Mouse (Mus musculus) intestine, embryonic 16.5 days (tissue): ENCODE data around the gene Prkg1. TPM values are rescaled to one million over a fixed set of nuclear protein-coding genes. Genes with fewer than 3 reads are reported as not detected.
A peak's percentile ranks its signal among the peaks of the same experiment; 100 is the strongest.

Experiments used
- ATAC-seq: fragments of 200-750 bp; cut with Nextera tagmentation; 2 replicates; pipeline ENCODE4 v1.8.0; 2017; ENCODE audit warnings: moderate TSS enrichment, moderate library complexity
- H3K27ac ChIP-seq: fragments of 300-500 bp; sonication (generic); 2 replicates; pipeline ENCODE4 v1.5.1; 2014; ENCODE audit warnings: mild to moderate bottlenecking, low read length
- H3K27me3 ChIP-seq: fragments of 300-500 bp; sonication (generic); replicated peaks from 2 replicates; pipeline ENCODE4 v1.6.1; 2014; ENCODE audit warnings: low read length, control low read depth, mixed read lengths; ENCODE audit not compliant: control insufficient read depth, insufficient read depth
- H3K36me3 ChIP-seq: fragments of 300-500 bp; sonication (generic); 2 replicates; pipeline ENCODE4 v1.6.1; 2014; ENCODE audit warnings: low read length, control low read depth; ENCODE audit not compliant: control insufficient read depth, insufficient read depth
- H3K4me1 ChIP-seq: fragments of 300-500 bp; sonication (generic); 2 replicates; pipeline ENCODE4 v1.6.1; 2014; ENCODE audit warnings: low read length, control low read depth, mixed read lengths; ENCODE audit not compliant: control insufficient read depth, insufficient read depth
- H3K4me2 ChIP-seq: fragments of 300-500 bp; sonication (generic); 2 replicates; pipeline ENCODE4 v1.6.1; 2014; ENCODE audit warnings: low read depth, low read length, control low read depth
- H3K4me3 ChIP-seq: fragments of 300-500 bp; sonication (generic); 2 replicates; pipeline ENCODE4 v1.5.1; 2014; ENCODE audit warnings: mild to moderate bottlenecking, low read length
- H3K9ac ChIP-seq: fragments of 300-500 bp; sonication (generic); 2 replicates; pipeline ENCODE4 v1.6.1; 2014; ENCODE audit warnings: low read depth, low read length
- H3K9me3 ChIP-seq: fragments of 300-500 bp; sonication (generic); 2 replicates; pipeline ENCODE4 v1.6.1; 2016; ENCODE audit warnings: low read length, control low read depth; ENCODE audit not compliant: control insufficient read depth
- WGBS: fragments of 180-500 bp; shearing (Covaris S2); extraction: QIAGEN DNeasy Blood & Tissue Kit; methylation state at CpG from one replicate; pipeline ENCODE4 v1.1.7; 2014; 5-methylcytosine and 5-hydroxymethylcytosine counted together
- polyA plus RNA-seq: library from polyadenylated mRNA; unstranded; fragments of >200 nt; fragmentation: Nextera tagmentation; extraction: Ambion mirVana; gene quantifications from 2 replicates; pipeline ENCODE4 v1.2.1, GENCODE M21; 2015

Prkg1 gene
- polyA plus RNA-seq, 1 experiment from 2014 or later = 6.6 TPM

DNA sequence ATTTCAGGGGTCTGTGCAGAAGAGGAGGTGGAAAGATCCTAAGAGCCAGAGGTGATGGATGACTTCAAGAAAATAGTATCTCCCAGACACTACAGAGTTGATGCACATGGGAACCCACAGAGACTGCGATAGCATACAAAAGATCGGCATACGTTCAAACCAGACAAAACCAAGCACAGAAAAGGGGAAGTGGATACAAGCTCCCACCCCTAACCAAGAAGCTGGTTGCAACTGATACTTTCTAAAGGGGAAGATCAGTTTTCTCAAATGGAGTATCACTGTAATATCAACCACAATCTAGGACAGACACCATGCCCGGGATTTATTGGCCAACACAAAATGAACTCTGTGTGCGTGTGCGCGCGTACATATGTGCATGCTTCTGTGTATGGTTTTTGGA is 162.3 kb downstream of the Prkg1 start:
- Histone ChIP-seq H3K4me1 (no peaks in the 10 kb centered on the region), H3K27ac (no peak overlapping the region), H3K9ac (no peak overlapping the region), H3K36me3 (no peaks in the 10 kb centered on the region), H3K4me2 (no peak overlapping the region), H3K4me3 (no peak overlapping the region), H3K9me3 (no peaks in the 10 kb centered on the region), H3K27me3 (no peaks in the 10 kb centered on the region)
- no peak for ATAC-seq
- 95% methylated on average over 8 of the region's 8 CpGs for WGBS

DNA sequence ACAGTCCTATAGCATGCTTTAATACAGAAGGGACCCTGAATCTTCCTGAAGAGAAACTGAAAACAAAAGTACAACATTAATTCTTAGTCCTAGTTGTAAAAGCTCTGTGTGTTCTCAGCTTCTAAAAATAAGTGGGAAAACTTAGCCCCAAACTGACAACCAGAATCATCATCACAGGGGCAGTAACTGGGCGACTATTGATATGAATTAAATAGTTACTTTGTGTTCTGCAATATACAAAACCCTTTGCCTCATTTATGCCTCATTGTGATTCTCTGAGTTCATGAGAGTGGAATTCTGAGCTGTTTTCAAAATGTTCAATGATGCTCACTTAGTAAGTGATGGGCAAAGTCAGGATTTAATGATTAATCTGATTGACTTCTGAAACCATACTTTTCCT is 170.8 kb downstream of the Prkg1 start:
- no peak overlapping the region for H3K4me3 ChIP-seq
- no peak for ATAC-seq
- no peaks in the 10 kb centered on the region for H3K4me1 ChIP-seq
- no peaks in the 10 kb centered on the region for H3K36me3 ChIP-seq
- no peaks in the 10 kb centered on the region for H3K9me3 ChIP-seq
- WGBS = 74% methylated on average over 1 of the region's 1 CpGs
- H3K4me2 ChIP-seq = no peak overlapping the region
- no peaks in the 10 kb centered on the region for H3K27me3 ChIP-seq
- H3K27ac ChIP-seq = no peak overlapping the region
- H3K9ac ChIP-seq = no peak overlapping the region

DNA sequence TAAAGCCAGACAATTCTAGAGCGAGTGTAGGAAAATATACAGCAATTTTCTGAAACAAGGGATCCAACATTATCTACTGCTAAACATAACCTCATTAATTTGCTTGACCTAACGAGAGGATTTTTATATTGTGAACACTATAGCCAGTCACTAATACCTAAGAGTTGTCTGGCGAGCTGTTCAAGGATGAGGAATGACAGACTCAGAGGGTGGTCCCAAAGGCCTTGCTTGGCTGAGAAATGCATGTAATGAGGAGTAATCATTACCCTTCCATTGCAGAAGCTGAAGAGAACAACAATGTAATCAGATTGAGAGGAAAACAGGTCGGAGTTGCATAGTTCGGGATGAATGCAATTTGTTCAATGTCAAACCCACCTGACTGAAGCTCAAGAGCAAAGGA is 174.1 kb downstream of the Prkg1 start:
- Histone ChIP-seq H3K4me3 (no peak overlapping the region), H3K4me1 (no peaks in the 10 kb centered on the region), H3K27me3 (no peaks in the 10 kb centered on the region), H3K4me2 (no peak overlapping the region), H3K9me3 (no peaks in the 10 kb centered on the region), H3K27ac (no peak overlapping the region), H3K9ac (no peak overlapping the region), H3K36me3 (no peaks in the 10 kb centered on the region)
- no peak for ATAC-seq
- 81% methylated on average over 5 of the region's 5 CpGs for WGBS

DNA sequence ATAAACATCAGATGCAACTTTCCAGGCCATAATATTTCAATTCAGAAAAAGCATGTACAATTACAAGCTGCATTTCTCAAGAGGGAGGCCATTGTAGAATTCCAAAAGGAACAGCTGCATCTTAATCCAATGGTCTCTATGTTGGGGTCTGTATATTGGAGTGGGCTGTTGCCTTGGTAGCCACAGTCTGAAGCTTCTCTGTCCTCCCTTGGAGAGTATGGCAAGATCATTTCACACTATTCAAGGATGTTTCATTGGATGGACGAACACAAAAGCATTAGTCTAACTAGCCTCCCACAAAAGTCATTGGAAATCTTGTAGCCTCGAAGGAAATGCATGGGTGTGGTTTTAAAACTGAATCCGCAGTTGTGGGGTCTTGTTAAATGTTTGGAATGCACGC is 187.7 kb downstream of the Prkg1 start:
- Histone ChIP-seq H3K27me3 (no peaks in the 10 kb centered on the region), H3K27ac (no peak overlapping the region), H3K4me1 (no peaks in the 10 kb centered on the region), H3K9me3 (no peaks in the 10 kb centered on the region), H3K36me3 (no peaks in the 10 kb centered on the region), H3K9ac (no peak overlapping the region), H3K4me3 (no peak overlapping the region), H3K4me2 (no peak overlapping the region)
- no peak for ATAC-seq
- 77% methylated on average over 4 of the region's 4 CpGs for WGBS

DNA sequence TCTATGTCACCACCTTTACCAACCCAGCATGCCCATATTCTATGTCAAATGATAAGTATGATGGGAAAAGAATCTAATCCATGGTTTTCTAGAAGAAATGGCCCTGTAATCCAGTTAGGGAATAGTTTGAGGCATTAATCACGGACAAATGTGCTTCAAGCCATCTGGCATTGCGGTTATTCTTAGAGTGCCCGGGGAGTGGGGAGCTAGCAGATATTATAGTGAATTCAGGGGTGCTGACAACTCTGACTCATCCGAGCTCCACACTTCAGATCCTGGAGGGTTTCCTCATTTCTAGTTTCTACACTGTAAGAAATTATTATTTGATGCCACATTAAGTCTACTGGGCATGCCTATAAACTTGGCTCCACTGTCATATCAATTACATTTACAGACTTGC is 200.5 kb downstream of the Prkg1 start:
- H3K4me3 ChIP-seq = no peak overlapping the region
- no peak overlapping the region for H3K9ac ChIP-seq
- WGBS = 86% methylated on average over 4 of the region's 4 CpGs
- H3K4me1 ChIP-seq = no peaks in the 10 kb centered on the region
- ATAC-seq = no peak
- H3K9me3 ChIP-seq = no peaks in the 10 kb centered on the region
- no peak overlapping the region for H3K4me2 ChIP-seq
- H3K27me3 ChIP-seq = no peaks in the 10 kb centered on the region
- H3K27ac ChIP-seq = no peak overlapping the region
- H3K36me3 ChIP-seq = no peaks in the 10 kb centered on the region

DNA sequence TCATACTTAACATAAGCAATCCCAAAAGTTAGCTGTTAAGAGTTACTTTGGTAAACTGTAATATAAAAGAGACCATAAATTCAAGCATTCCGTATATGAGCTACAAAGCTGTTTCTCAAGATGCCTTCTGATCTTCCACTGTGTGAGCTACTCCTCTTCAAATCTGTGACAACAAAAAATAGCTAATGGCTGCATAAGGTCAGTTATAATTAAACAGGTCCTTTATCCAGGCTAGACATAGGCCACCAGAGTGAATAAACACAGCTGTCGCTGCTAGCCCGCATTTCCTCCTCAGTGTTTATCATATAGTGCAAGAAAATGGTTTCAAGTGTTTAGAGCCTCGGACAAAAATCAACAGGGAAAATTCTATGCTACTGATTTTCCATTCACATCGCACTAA is 218.8 kb downstream of the Prkg1 start:
- Histone ChIP-seq H3K27me3 (no peaks in the 10 kb centered on the region), H3K9me3 (peaks cover 5% of the 10 kb centered on the region; the same call in 1 of the 2 replicates), H3K36me3 (no peaks in the 10 kb centered on the region), H3K9ac (no peak overlapping the region), H3K27ac (no peak overlapping the region), H3K4me1 (no peaks in the 10 kb centered on the region), H3K4me3 (no peak overlapping the region), H3K4me2 (no peak overlapping the region)
- ATAC-seq = peak; percentile 75
- 51% methylated on average over 5 of the region's 5 CpGs for WGBS

DNA sequence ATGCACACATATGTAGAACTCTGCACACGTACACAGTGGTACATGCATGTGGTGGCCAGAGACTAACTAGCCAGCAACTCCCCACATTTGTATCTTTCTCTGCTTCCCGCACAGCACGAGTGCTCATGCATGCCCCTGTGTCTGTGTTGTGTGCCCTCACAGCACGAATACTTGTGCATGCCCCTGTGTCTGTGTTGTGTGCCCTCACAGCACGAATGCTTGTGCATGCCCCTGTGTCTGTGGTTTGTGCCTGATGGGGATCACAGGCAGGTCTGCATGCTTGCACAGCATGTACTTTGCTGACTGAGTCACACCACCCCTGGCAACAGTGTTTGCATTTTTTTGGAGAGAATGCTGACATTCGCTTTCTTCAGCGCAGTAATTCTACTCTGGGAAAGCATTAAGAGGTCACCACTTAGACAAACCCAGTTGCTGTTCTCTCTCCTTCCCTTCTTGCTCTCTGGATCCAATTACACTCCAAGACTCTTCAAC is 233.5 kb downstream of the Prkg1 start:
- H3K4me2 ChIP-seq = no peak overlapping the region
- peak; percentile 36; the same call in 1 of the 2 replicates for ATAC-seq
- peaks cover 5% of the 10 kb centered on the region; the same call in 1 of the 2 replicates for H3K4me1 ChIP-seq
- 44% methylated on average over 7 of the region's 7 CpGs for WGBS
- H3K9ac ChIP-seq = no peak overlapping the region
- H3K27ac ChIP-seq = no peak overlapping the region; the same call in 1 of the 2 replicates
- H3K9me3 ChIP-seq = no peaks in the 10 kb centered on the region
- H3K4me3 ChIP-seq = no peak overlapping the region
- no peaks in the 10 kb centered on the region for H3K36me3 ChIP-seq
- H3K27me3 ChIP-seq = no peaks in the 10 kb centered on the region

DNA sequence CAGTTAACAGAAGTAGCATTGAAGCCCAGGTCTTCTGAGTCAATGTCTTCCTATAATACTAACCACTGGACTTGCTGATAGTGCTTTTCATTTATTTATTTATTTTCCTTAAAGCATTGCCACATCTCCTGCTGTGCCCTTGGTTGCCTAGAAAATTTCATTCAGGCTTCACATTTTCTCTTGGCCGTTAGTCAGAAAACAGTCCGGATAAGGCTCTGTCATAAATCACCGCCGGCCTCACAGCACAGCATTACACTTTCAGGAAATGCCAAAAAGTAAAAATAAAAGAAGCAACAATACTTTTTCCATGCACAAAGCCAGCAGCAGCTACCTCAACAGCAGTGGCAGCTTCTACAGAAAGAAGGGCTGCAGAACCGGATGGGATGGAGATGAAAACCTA is 234.2 kb downstream of the Prkg1 start:
- peaks cover 5% of the 10 kb centered on the region; the same call in 1 of the 2 replicates for H3K4me1 ChIP-seq
- H3K27me3 ChIP-seq = no peaks in the 10 kb centered on the region
- no peaks in the 10 kb centered on the region for H3K36me3 ChIP-seq
- H3K9ac ChIP-seq = no peak overlapping the region
- no peak overlapping the region for H3K27ac ChIP-seq
- no peak overlapping the region for H3K4me2 ChIP-seq
- 26% methylated on average over 5 of the region's 5 CpGs for WGBS
- H3K9me3 ChIP-seq = no peaks in the 10 kb centered on the region
- no peak for ATAC-seq
- H3K4me3 ChIP-seq = no peak overlapping the region

DNA sequence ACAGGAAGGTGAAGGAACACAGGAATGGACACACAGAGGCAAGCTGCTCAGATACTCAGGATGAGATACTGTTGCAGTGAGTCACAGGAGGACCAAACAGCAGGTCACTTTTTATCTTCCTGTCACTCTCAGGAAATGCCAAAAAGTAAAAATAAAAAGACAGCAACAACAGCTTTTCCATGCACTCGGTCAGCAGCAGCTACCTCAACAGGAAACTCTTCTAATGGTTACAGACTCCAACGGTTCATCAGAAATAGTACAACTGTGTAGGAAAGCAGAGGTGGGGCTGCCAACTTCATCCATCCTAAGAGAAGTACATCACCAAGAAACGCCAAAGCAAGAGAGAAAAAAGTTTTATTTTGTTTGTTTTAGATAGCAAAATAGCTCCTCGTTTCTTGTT is 234.9 kb downstream of the Prkg1 start:
- Histone ChIP-seq H3K27ac (no peak overlapping the region), H3K27me3 (no peaks in the 10 kb centered on the region), H3K9ac (no peak overlapping the region), H3K4me3 (no peak overlapping the region), H3K36me3 (no peaks in the 10 kb centered on the region), H3K4me2 (no peak overlapping the region), H3K4me1 (peaks cover 5% of the 10 kb centered on the region; the same call in 1 of the 2 replicates), H3K9me3 (no peaks in the 10 kb centered on the region)
- ATAC-seq = no peak
- 37% methylated on average over 4 of the region's 4 CpGs for WGBS

DNA sequence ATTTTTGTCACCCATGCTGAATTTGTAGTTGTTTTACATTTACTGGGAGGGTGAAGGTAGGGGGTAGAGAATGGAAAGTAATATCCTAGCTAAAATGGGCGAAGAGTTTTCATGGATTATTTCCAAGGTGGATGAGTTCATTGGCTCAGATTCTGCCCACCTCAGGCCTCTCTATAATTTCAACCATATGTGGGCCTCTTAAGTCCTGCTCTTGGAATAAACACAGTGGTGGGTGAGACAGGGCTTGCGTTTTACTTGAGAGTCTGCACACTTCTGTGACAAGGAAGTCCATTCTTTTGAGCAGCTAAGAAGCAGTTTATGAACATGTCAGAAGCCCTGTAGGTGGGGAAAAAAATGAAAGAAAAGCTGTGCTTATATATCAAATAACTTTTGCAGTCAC is 250.3 kb downstream of the Prkg1 start:
- no peaks in the 10 kb centered on the region for H3K4me1 ChIP-seq

More for the DNA sequence above, 250.3 kb downstream of the Prkg1 start:
- Histone ChIP-seq H3K4me2 (no peak overlapping the region), H3K36me3 (no peaks in the 10 kb centered on the region), H3K9ac (no peak overlapping the region), H3K27me3 (no peaks in the 10 kb centered on the region), H3K4me3 (no peak overlapping the region), H3K9me3 (no peaks in the 10 kb centered on the region), H3K27ac (no peak overlapping the region)
- WGBS = 72% methylated on average over 2 of the region's 2 CpGs
- no peak for ATAC-seq
